Mouse (Mus musculus) heart, adult 2 months (tissue): ENCODE measurements at regions not wholly inside any gene's neighbourhood (a gene's known extent, or its start where the extent isn't known, plus 50 kb on each side); places are given as distances from the start of the nearest gene placed in this dataset.

ENCODE experiments used
- CTCF ChIP-seq: fragments of 200-600 bp; IDR thresholded peaks from 2 replicates; pipeline ENCODE4 v1.8.1; 2022; ENCODE audit warnings: antibody characterized with exemption, mild to moderate bottlenecking, moderate library complexity
- EP300 ChIP-seq: fragments of 200-500 bp; IDR thresholded peaks from 2 replicates; pipeline ENCODE4 v1.6.1; 2011; ENCODE audit warnings: low read depth, low read length, control low read depth; ENCODE audit not compliant: insufficient read depth
- POLR2A ChIP-seq: fragments of 200-500 bp; IDR thresholded peaks from 2 replicates; pipeline ENCODE4 v1.6.1; 2011; ENCODE audit warnings: mild to moderate bottlenecking, low read depth, low read length, control low read depth; ENCODE audit not compliant: insufficient read depth

DNA sequence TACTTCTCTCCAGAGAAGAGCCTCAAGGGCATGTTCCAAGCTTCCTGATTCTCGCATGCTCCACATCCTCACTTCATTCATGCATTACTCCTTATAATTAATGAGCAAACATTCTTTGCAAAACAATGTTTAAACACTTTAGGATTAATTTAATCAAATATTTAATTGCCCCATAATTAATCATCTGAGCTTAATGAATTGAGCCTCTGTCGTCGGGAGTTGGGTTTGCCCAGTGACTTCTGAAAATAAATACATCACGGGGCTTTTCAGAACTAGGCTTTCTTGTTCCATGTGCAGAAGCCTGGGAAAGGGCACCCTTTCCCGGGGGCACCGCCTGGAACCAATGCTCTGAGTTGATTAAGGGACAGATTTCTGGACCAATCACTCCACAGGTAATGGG lies 135.1 kb downstream of the Wscd1 start:
- TF ChIP-seq CTCF (no peak), EP300 (no peak), POLR2A (no peak)
